Mouse (Mus musculus) c-Kit-positive CD71-positive TER-119-negative erythroid progenitor cells, embryonic 14.5 days (primary cell): ENCODE results near the gene Smurf2.

Experiments
- DNase-seq: peaks from one replicate; pipeline ENCODE4 v3.0.0-alpha.2; 2013; ENCODE audit warnings: low read depth

The Smurf2 gene

GRCm38 (mm10) chr11:106777395-106777794 lies 143.1 kb downstream of the Smurf2 start:
- no peak for DNase-seq

- no peak for DNase-seq
Observed at GRCm38 (mm10) chr11:106776960-106777359, 143.6 kb downstream of the Smurf2 start.

- no peak for DNase-seq
Observed at GRCm38 (mm10) chr11:106773061-106773460, 147.5 kb downstream of the Smurf2 start.

GRCm38 (mm10) chr11:106770195-106770974 lies 150.1 kb downstream of the Smurf2 start:
- no peak for DNase-seq
